Mouse (Mus musculus) lung, postnatal 25 days (tissue): Measurements from ENCODE around the gene Prkar2b.

ENCODE experiments used
- DNase-seq: peaks from one replicate; pipeline ENCODE4 v3.0.0; 2022; ENCODE audit warnings: low spot score

Prkar2b gene

DNA sequence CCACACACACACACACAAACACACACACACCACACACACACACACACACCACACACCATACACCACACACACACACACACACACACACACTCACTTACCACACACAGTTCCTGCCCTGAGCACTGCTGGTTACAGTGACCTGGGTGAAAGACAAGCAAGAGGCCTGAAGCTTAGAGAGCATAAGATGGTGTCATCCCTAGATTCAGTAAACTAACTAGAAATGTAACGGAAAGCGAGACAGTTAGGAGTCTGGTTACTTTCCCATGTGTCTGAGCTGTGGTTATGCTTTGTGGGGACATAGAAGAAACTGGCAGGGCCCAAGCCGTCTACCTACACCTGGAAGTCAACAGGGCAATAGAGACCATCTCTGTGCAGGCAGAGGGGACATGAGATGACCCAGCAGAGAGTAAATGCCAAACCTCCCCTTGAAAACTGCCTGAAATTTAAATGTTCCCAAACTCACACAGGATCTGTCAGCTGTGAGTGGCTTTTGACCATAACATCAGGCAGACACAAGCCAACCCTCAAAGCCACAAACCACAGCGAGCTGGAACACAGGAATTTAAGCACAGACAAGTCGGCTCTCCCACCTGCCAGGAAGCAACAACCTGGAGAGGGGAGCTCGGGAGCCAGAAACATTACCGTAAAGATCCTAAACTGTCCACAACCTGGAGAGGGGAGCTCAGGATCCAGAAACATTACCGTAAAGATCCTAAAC is 51.7 kb downstream of the Prkar2b start:
- DNase-seq, result no peak

DNA sequence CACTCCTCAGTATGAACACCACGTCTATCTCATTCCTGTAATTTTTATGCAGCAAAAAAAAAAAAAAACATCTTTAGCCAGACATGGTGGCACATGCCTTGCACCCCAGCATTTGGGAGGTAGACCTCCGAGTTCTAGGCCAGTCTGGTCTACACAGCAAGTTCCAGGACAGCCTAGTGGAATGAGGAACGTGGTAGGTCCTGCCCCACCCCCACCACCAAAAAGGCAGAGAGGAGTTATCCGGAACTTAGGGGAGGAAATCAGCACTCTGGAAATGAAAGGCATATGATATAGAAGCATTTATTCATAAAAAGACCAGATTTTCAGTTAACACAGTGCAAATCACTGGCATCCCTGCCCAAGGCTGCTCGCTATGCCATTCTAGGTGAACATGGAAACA is 52.4 kb downstream of the Prkar2b start:
- DNase-seq, result no peak

DNA sequence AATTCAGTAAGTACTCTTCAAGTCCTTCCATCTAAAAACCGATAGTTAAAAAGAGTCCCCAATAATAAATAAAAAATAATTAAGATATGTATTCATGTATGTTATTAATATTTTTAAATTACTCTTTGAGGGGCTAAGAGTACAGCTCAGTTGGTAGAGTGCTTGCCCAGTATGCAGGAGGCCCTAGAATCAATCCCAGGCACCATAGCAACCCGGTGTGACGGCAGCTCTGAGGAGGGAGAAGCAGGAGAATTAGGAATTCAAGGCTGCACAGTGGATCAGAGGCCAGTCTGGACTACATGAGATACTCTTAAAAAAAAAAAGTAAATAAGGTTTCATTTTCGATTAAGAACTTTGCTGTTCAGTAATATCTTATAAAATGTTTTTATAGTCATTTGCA is 53.5 kb downstream of the Prkar2b start:
- DNase-seq, result no peak

DNA sequence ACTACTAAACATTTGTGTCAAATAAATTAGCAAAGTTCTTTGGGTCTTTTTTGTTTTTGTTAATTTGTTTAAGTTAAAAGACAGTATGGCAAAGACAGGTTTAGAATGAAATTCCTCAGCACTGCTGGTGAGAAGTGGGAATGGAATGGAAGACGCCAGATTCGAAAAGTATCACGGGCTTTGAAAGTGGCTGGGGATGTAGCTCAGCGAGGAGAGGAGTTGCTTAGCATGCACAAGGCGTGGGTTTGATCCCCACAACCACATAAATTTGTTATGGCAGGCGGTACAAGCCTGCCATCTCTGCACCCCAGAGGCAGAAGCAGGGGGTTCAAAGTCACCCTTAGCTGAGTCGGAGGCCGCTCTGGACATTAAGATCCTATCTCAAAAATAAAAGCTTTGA is 54.1 kb downstream of the Prkar2b start:
- DNase-seq, result no peak

DNA sequence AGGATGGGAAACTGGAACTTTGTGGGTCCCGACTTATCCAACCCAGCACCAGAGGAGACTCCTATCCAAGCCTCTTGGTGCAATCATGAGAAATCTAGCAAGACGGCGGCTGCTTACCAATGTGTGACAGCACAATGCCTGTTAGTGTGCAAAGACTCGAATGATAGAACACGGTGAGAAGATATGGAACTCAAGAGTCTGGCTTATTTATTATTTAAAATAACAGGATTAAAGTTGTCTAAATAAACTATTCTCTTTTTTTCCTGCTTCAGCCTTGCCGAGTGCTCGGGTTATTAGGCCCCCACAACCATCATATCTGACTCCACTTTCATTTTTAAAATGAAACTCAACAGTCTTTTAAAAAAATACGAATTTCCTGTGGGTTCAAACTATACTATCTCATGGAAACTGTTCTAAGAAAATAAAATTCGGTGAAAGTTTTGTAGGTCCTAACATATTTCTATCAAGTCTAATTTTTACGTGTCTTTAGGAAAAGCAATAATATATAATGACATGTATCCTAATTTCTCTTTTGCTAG is 54.6 kb downstream of the Prkar2b start:
- DNase-seq, result no peak

DNA sequence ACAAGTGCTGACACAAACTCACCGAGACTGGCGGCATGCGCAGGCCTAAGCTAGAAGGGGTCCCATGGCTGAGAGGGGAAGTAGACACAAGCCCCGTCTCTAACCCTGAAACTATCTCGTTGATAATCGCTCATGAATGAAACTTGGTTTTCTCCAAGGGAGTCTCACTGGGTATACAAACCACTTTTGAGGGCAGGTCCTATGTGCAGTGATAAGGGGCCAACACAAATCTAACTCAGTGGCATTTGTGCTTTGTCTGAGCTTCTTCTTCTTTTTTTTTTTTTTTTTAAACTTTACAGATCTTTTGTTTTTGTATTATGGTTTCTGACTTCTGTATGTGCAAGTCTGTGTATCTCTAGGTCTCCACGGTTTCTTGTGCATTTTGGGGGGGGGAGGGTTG is 60.6 kb downstream of the Prkar2b start:
- no peak for DNase-seq

DNA sequence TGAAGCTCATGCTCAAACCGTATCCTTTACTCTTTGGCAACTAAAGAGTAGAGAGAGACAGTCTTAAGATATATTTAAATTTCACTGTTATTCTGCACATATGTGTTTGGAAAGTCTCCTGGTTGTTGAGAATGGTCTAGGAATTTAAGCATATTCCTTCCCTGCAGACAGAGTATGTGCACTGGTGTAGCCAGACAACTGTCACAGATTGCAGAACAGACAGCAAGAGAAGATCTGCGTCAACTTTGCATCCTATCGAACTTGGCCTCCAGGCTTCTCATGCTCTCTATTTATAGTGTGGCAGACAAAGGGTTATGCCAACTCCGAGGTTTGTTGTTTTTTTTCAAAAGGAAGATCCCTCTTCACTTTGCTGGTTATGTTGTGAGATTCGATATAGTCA is 62.4 kb downstream of the Prkar2b start:
- DNase-seq, result no peak

DNA sequence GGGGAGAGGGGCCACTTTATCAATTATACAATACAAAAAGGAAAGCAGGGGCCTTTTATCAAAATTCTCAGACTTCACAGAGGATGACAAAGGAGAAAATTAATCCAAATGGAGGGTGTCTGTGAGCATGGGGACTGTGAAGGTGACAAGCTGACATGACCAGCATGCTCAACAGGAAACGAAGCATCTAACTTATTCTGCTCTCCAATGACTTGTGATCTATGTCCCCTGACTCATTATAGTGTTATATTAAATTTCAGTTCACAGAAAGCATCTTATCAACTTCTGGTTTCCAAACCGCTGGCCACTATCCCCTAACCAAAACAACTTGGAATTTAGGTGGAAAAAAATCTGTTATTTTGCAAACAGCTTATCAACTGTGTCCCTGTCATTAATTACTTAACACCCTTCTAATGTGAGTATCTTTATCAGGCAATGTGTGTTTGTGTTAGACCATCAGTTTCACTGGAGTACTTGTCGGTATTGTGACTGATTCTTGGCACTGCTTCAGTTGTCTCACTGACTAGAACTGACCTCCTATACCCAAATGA is 63.7 kb downstream of the Prkar2b start:
- DNase-seq, result no peak

DNA sequence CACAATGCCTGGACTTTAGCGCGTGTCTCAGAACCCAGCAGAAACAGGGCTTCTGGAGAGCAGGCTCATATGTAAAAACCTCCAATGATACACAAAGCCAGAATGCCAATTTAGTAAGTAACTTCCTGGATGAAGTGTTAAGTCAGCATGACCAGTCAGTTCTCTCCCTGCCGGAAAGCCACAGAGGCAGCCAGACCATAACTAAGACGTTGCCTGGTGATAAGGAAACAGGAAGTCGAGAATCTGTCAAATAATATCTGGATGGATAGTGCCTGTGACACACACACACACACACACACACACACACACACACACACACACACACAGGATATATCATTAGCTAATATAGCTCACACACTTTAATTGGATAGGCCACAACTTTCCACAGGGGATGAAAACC is 64.2 kb downstream of the Prkar2b start:
- peak; percentile 51 for DNase-seq

DNA sequence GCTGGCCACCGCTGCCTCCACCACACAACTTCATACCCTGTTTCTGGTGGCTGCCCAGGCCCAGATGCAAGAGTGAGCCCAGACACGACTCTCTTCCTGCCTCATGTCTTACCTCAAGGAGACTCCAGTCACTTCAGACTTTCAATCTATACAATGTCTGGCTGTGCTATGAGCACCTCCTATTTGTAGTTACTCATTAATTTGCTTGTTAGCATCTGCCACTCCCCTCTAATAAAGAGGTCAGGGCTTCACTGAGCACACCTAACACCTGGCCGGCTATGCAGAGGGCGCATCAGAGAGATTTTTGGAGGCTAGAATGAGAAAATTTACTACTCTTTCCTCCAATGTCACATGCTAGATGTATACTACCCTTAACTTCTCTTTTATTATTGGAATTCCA is 70.5 kb downstream of the Prkar2b start:
- DNase-seq, result no peak

DNA sequence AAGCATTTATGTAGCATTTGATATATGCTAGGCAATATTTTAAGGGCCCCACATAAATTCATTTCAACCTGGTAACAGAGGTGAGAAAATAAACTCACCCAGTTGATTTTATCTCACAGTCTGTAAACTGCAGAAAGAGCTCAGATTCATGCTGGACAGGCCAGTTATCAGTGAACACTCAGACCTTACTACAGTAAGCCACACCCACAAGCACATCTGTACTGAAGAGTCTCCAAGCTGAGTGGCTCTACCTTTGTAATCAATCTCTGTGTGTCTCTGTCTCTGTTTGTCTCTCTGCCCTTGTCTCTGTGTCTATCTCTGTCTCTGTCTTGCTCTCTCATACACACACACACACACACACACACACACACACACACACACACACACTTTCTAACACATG is 71.4 kb downstream of the Prkar2b start:
- DNase-seq, result no peak

DNA sequence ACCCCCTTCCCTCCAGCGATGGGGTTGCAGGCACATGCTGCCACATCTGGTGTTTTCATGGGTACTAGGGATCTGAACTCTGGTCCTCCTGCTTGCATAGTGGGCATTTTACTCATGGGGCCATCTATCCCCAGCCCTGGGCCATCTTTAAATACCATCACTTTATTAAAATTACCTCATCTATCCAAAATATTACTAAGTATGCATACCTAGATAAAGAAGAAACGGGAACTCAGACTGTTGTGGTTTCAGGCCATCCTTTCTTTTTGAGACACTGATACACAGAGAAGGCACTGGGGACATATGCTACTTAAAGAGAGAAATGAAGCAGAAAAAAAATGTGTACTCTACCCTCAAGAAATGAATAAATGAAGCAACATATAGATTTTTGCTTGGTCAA is 74.6 kb downstream of the Prkar2b start:
- no peak for DNase-seq

DNA sequence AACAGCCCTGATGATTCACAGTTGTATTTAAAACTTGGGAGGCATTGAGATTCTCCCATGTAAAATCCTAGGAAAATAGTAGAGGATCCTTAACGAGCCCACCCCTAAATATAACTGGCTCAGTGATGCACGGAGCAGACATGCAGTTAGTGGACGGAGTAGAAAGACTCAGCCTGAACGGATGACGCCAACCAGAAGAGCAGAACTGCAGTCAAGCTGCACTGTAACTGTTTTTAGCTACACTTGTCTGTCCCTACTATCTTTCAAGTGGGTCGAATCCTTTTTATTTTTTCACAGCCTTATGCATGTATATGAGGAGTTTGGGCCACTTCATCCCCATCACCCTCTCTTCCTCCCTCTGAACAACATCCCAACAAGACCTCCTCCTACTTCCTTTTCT is 75.4 kb downstream of the Prkar2b start:
- DNase-seq, result no peak

DNA sequence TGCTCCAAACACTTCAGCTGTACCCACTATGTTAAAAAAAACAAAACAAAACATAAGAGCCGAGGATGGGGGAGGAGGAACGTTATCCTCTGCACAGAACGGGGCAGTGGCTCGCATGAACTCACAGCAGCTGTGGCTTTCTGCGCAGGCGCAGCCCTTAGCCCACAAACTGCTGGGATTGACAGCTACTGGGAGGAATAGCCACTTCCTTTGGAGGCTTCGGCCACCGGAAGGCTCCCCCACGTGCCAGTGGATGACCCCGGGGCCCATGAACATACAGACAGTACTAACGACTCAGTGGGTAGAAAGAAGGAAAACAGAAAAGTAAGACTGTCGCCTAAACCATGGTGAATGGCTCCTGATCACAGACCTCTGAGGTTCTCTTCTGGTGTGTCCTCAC is 76.4 kb downstream of the Prkar2b start:
- DNase-seq, result no peak

DNA sequence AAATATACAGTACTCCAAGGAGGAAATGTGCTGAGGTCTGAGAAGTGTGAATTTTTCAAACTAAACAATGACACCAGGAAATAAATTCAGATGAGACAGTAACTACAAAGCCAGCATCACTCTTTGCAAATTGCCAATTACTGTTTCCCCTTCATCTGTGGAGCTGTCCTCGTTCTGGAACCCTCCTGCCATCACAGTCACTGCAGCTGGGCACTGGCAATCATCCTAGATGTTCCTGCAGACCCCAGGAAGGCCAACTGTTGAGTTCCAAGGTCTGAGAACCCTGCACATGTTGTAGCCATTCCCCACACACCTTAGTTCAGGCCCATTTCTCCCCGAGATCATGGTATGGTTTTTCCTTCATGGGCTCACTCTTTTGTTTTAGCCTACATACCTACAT is 76.9 kb downstream of the Prkar2b start:
- DNase-seq, result no peak

DNA sequence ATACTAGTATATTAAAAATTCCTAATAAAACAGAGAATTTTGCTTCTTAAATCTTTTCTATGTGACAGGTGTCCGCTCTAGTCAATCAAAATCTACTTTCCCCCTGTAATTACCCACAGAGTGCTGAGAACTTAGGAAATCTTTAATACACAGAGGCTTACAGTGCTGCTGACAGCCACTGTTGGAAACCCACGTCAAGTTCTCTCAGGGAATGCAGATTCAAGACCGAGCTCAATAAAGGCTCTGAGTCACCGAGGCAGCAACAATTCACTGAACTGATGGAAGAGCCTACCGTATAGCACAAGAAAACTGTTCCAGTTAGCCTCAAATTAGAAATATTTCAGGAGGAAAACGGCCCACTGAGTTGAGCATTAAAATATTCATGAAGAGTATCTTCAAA is 77.3 kb downstream of the Prkar2b start:
- DNase-seq, result no peak

DNA sequence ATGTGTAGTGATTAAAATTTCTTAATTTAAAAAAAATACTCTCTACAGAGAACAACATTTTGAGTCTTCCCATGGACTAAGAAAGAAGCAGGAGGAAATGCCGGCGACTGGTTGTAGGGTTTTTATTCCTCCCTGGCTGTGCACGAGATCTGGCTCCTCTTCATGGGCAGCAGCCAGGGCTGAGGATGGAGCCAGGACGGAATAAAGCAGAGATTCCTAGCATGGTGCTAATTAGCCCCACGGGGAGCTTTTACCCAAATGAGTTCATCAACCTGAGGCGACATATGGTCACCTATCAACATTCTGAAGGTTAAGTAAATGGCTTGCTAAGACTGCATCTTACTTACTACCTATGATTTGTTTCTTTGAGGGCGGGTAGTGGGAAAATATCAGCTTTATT is 77.9 kb downstream of the Prkar2b start:
- DNase-seq, result no peak

DNA sequence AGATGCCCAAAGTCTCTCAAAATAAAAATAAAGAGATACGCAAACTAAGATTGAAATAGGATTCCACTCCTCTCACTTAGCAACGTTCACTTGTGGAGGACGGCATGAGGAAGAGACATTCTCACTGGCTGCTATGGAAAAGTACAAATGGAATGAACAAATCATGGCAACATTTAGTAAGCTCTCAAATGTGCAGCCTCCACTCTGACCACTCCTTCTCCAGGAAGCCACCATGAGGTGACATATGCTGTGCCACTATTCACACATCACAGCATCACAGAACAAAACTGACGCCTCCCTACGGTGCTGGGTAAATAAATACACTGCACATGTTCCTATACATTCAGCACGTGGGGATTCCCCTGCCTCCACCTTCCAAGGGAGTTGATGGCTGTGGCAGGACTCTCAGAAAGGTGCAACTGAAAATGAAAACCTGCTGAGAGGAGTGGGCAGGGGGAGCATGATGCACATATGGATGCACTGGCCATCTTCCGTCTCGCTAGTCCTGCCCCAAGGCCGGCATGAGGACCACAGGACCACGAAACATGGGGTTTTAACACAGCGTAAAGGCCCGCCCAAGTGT is 83.4 kb downstream of the Prkar2b start:
- DNase-seq, result no peak

DNA sequence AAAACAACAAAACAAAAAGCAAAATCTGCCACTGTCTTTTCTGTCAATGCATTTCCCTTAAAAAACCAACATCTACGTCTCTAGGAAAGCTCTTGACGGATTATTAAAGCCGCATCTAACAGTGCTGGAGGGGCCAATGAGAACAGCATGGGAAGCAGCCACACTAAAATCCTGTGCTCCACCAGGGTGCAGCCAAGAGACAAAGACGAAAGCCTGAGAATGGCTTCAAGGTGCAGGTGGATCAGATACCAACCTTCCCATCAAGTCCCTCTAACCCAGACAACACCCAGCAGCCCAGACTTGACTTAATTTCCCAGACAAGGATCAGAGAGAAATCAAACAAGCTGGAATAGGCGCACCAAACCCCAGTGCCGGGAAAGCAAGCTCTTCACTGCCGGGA is 84.6 kb downstream of the Prkar2b start:
- DNase-seq, result peak; percentile 4

DNA sequence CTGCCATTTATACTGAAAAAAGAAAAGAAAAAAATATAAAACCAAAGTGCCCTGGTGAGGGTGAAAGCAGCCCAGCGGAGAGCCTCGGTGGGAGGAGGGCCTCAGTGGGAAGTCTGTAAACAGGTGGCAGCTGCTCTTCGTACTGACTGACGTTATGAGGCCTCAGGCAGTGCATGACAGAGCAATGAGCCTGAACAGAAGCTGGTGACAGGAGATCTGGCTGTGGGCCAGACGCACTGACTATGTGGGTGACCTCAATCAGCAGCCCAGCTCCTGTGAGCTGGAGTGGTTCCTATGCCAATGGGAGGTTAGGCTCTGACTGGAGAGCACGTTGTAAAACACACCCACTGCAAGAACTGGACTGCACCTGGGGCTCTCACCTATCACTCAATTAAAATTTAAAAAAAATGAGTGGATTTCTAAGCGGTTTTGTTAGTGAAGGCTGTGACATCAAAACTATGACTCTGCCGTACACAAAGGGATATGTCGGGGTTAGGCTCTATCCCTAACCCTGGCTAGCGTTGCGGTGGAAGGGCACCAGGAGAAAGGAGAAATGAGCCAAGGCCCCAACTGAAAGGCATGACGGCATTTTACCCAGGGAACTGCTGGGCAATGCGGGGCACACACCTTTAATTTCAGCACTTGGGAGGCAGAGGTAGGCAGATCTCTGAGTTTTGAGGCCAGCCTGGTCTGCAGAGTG is 87.5 kb downstream of the Prkar2b start:
- peak; percentile 26 for DNase-seq

DNA sequence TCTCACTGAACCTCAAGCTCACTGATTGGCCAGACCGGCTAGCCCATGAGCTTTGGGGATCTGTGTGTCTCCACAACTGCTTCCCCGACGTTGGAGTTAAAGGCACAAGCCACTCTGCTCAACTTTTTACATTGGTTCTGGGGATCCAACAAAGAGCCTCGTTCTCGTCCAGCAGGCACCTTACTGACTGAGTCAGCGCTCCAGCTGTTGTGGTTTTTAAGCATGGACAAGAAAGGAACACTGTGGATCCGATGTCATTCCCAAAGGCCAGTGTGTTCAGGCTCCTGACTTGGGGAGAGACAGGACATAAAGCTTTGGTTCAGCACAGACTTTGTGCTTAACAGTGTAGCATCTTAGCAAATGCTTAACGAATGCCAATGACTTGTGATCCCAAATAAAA is 89.5 kb downstream of the Prkar2b start:
- DNase-seq, result no peak

DNA sequence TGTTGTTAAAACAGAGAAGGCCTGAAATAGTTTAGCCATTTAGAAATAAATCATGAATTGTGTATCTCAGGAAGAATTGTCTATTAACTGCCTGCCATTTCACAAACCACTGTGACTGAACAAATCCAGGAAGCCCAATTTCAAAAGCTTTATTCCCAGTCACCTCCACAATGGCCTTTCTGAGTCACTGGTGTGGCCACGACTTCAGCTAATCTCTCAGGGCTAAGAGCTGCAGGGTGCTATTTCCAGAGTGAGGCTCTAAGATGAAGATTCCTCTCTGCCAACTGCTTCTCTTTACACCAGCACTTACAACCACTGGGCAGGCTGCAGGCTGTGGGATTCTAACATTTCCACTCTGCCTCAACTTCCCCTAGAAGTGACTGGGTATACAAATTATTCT is 92.0 kb downstream of the Prkar2b start:
- no peak for DNase-seq

DNA sequence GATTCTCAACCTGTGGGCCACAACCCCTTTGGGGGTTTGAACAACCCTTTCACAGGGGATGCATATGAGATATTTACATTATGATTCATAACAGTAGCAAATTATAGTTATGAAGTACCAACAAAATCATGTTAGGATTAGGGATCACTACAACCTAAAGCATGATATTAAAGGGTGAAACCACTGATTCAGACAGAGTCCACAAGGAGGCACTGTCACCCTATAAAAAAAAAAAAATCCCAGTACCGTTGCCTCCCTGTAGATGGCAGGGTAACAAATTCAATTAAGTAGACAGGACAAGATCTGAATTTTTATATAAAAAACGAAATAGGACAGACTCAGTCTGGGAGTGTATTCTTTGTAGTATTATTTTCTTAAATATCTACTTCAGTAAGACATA is 93.6 kb downstream of the Prkar2b start:
- DNase-seq, result peak; percentile 51
